Mouse (Mus musculus): ENCODE data around the gene Ankrd23. TPM values are rescaled to one million over a fixed set of nuclear protein-coding genes. Genes with fewer than 3 reads are reported as not detected.

The Ankrd23 gene
- polyA plus RNA-seq, 1 experiment from 2014 or later = 13.6 TPM

- ATAC-seq (replicated peaks; ENCODE audit: insufficient number of reproducible peaks, low FRiP score, low TSS enrichment) = peak; percentile 39
- Histone ChIP-seq H3K4me3 (ENCODE audit: low read depth, low read length) (peak within 1 kb of the TSS; percentile 85), H3K9me3 (replicated peaks; ENCODE audit: control insufficient read depth, low read length) (no peaks in the 10 kb centered on the region), H3K27me3 (ENCODE audit: control insufficient read depth, insufficient read depth, low read length) (no peaks in the 10 kb centered on the region), H3K9ac (ENCODE audit: low read depth, low read length) (peak within 1 kb of the TSS; percentile 98), H3K4me2 (peak within 1 kb of the TSS; percentile 93), H3K27ac (ENCODE audit: low read depth, low read length) (peak within 1 kb of the TSS; percentile 99), H3K4me1 (ENCODE audit: control insufficient read depth, insufficient read depth, low read length) (peaks cover 52% of the 10 kb centered on the region), H3K36me3 (ENCODE audit: control insufficient read depth, insufficient read depth, low read length) (peaks cover 17% of the 10 kb centered on the region)
- WGBS (ENCODE audit: insufficient replicate concordance) = 1% methylated on average over 68 of the region's 69 CpGs
These were observed 21.6 kb upstream of the Ankrd23 start, which contains the start of gene Sema4c for GRCm38 (mm10) chr1:36558031-36558993. Gene Sema4c (minus strand): TSS chr1:36558349.

DNA sequence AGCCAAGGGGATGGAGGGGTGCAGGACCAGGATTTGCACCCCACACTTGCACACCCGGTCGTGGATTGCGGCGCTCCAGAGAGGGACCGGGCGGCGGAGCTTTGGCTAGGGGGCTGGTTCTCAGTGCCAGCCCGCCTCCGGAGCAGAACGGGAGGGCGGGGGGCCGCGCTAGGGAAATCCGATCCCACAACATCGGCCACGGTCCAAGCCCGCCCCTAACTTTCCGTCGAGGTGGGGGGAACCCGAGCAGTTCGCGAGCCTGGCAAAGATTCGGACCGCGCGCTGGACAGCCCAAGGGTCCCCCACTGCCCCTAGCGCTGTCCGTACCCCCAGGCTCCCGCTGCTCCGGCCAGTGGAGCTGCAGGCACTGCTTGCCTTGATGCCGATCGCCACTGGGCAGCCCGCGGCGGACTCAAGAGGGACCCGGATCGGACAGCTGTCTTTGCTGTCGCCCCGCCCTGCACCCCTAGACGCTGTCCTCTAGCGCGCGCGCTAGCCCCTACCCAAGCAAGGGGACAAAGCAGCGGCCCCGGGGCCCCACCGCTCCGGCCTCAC is 20.9 kb upstream of the Ankrd23 start:
- peak overlapping the region; percentile 99 for H3K27ac ChIP-seq (ENCODE audit: low read depth, low read length)
- H3K27me3 ChIP-seq (ENCODE audit: control insufficient read depth, insufficient read depth, low read length) = no peaks in the 10 kb centered on the region
- H3K4me2 ChIP-seq = peak overlapping the region; percentile 93
- peaks cover 44% of the 10 kb centered on the region for H3K4me1 ChIP-seq (ENCODE audit: control insufficient read depth, insufficient read depth, low read length)
- H3K4me3 ChIP-seq (ENCODE audit: low read depth, low read length) = peak overlapping the region; percentile 85
- WGBS (ENCODE audit: insufficient replicate concordance) = under 1% methylated on average over 46 of the region's 48 CpGs
- H3K9ac ChIP-seq (ENCODE audit: low read depth, low read length) = peak overlapping the region; percentile 98
- no peaks in the 10 kb centered on the region for H3K9me3 ChIP-seq (replicated peaks; ENCODE audit: control insufficient read depth, low read length)
- H3K36me3 ChIP-seq (ENCODE audit: control insufficient read depth, insufficient read depth, low read length) = peaks cover 25% of the 10 kb centered on the region
- peak; percentile 69 for ATAC-seq (replicated peaks; ENCODE audit: insufficient number of reproducible peaks, low FRiP score, low TSS enrichment)

DNA sequence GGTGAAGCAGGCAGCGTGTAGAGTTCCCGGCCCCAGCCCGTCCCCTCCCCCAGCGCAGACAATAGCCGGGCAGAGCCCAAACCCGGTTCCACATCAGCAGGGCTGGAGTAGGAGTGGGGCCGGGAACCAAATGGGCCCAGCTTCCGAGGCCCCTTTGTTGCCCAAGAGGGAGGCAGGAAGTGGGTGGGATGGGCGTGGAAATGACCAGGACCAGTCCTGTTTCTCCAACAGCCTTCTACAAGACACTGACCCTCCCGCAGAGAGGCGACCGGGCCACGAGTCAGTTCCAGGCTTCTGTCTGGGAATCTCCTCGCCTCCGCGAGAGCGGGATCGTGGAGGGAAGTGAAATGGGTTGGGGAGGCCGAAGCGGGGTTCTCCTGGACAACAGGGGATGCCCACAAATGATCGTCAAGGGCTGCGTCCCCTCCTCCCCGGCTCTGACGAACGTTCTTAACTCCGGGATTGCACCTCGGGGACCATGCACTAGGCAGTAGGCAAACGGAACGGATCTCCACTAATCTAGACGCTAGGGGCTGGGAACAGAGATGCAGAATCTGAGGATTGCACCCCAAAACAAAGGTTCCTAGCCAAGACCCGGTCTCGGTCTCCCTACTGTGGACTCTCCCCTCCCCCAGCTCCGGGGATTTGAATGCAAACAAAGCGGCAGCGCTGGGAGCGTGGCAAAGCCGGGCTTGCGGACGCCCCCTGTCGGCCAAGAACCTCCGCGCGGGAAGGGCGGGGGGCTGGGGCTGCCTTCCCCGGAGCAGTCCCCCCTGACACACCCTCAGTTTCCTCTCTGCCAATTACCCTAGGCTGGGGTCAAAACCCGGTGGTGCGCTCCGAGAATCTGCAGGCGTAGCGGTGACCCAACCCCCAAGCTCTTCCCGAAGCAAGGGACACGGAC is 20.1 kb upstream of the Ankrd23 start:
- peak overlapping the region; percentile 93 for H3K4me2 ChIP-seq
- H3K4me1 ChIP-seq (ENCODE audit: control insufficient read depth, insufficient read depth, low read length) = peaks cover 37% of the 10 kb centered on the region
- H3K4me3 ChIP-seq (ENCODE audit: low read depth, low read length) = peak overlapping the region; percentile 85
- H3K36me3 ChIP-seq (ENCODE audit: control insufficient read depth, insufficient read depth, low read length) = peaks cover 31% of the 10 kb centered on the region
- H3K27me3 ChIP-seq (ENCODE audit: control insufficient read depth, insufficient read depth, low read length) = no peaks in the 10 kb centered on the region
- under 1% methylated on average over 52 of the region's 52 CpGs for WGBS (ENCODE audit: insufficient replicate concordance)
- H3K9ac ChIP-seq (ENCODE audit: low read depth, low read length) = peak overlapping the region; percentile 98
- no peaks in the 10 kb centered on the region for H3K9me3 ChIP-seq (replicated peaks; ENCODE audit: control insufficient read depth, low read length)
- H3K27ac ChIP-seq (ENCODE audit: low read depth, low read length) = peak overlapping the region; percentile 99
- peak; percentile 68 for ATAC-seq (replicated peaks; ENCODE audit: insufficient number of reproducible peaks, low FRiP score, low TSS enrichment)

GRCm38 (mm10) chr1:36555798-36556395 is 19.2 kb upstream of the Ankrd23 start:
- Histone ChIP-seq H3K9ac (ENCODE audit: low read depth, low read length) (peak overlapping the region; percentile 98), H3K4me3 (ENCODE audit: low read depth, low read length) (peak overlapping the region; percentile 85), H3K4me1 (ENCODE audit: control insufficient read depth, insufficient read depth, low read length) (peaks cover 32% of the 10 kb centered on the region), H3K36me3 (ENCODE audit: control insufficient read depth, insufficient read depth, low read length) (peaks cover 40% of the 10 kb centered on the region), H3K27me3 (ENCODE audit: control insufficient read depth, insufficient read depth, low read length) (no peaks in the 10 kb centered on the region), H3K9me3 (replicated peaks; ENCODE audit: control insufficient read depth, low read length) (no peaks in the 10 kb centered on the region), H3K27ac (ENCODE audit: low read depth, low read length) (peak overlapping the region; percentile 99), H3K4me2 (peak overlapping the region; percentile 93)
- no peak for ATAC-seq (replicated peaks; ENCODE audit: insufficient number of reproducible peaks, low FRiP score, low TSS enrichment)
- WGBS (ENCODE audit: insufficient replicate concordance) = 4% methylated on average over 8 of the region's 8 CpGs

DNA sequence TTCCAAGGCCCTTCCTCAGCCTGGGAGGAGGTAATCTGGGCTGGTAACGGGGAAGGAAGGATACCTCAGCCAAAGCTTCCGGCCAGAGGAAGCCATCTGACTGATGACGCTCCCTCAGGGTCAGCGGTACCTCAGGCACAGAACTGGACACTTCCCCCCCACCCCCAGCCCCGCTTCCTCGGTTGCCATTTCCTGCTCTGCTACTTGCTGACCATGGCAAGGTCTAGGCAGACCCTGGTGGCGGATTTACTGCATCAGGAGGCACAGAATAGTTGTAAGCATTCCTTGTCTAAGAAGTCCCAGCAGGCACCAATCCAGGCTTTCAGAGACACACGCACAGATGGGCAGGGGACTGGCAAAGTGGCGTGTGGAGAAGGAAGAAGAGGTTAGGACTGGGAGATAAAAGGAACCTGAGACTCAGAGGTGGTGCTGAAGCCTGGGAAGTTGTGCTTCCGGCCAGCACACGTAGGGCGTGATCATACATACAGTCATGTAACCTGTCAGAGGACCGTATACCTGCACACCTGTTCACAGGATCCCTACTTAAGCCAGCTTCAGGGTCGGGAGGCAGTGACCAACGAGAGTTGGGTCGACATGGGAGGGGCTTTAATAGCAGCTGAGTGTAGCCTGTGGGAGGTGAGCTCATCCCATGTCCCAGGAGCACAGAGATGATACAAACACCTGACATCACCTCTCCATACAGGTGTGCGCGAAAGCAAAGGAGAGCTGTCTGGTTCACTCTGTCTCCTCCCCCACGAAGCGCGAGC is 18.1 kb upstream of the Ankrd23 start:
- no peak for ATAC-seq (replicated peaks; ENCODE audit: insufficient number of reproducible peaks, low FRiP score, low TSS enrichment)
- peak overlapping the region; percentile 98; the same call in 1 of the 2 replicates for H3K9ac ChIP-seq (ENCODE audit: low read depth, low read length)
- peak overlapping the region; percentile 93 for H3K4me2 ChIP-seq
- no peaks in the 10 kb centered on the region for H3K9me3 ChIP-seq (replicated peaks; ENCODE audit: control insufficient read depth, low read length)
- WGBS (ENCODE audit: insufficient replicate concordance) = 73% methylated on average over 21 of the region's 21 CpGs
- peak overlapping the region; percentile 85 for H3K4me3 ChIP-seq (ENCODE audit: low read depth, low read length)
- H3K4me1 ChIP-seq (ENCODE audit: control insufficient read depth, insufficient read depth, low read length) = peaks cover 31% of the 10 kb centered on the region
- H3K36me3 ChIP-seq (ENCODE audit: control insufficient read depth, insufficient read depth, low read length) = peaks cover 50% of the 10 kb centered on the region
- H3K27ac ChIP-seq (ENCODE audit: low read depth, low read length) = peak overlapping the region; percentile 99; the same call in 1 of the 2 replicates
- H3K27me3 ChIP-seq (ENCODE audit: control insufficient read depth, insufficient read depth, low read length) = no peaks in the 10 kb centered on the region

DNA sequence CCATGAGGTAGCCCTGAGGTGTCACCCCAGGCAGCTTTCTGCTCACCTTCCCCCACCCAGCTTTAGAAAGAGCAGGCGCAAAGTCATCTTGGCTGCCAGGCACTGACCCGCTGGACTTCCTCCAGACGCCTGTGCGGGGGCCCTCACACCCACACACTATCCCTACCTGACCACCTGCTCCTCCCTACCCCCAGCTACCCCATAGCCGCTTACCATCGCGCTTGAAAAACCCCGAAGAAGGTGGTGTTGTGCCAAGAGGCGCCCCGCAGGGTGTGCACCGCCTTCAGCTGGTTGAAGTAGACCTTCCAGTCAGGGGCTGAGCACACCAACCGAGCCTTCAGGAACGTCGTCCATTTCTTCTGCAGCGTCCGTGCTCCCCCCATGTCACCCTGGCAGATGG is 15.8 kb upstream of the Ankrd23 start:
- ATAC-seq (replicated peaks; ENCODE audit: insufficient number of reproducible peaks, low FRiP score, low TSS enrichment) = no peak
- Histone ChIP-seq H3K4me3 (ENCODE audit: low read depth, low read length) (no peak overlapping the region), H3K27me3 (ENCODE audit: control insufficient read depth, insufficient read depth, low read length) (no peaks in the 10 kb centered on the region), H3K9me3 (replicated peaks; ENCODE audit: control insufficient read depth, low read length) (no peaks in the 10 kb centered on the region), H3K9ac (ENCODE audit: low read depth, low read length) (no peak overlapping the region), H3K27ac (ENCODE audit: low read depth, low read length) (no peak overlapping the region), H3K4me2 (no peak overlapping the region), H3K36me3 (ENCODE audit: control insufficient read depth, insufficient read depth, low read length) (peaks cover 60% of the 10 kb centered on the region), H3K4me1 (ENCODE audit: control insufficient read depth, insufficient read depth, low read length) (peaks cover 29% of the 10 kb centered on the region)
- 88% methylated on average over 16 of the region's 16 CpGs for WGBS (ENCODE audit: insufficient replicate concordance)

GRCm38 (mm10) chr1:36551904-36552303 is 15.2 kb upstream of the Ankrd23 start:
- Histone ChIP-seq H3K9ac (ENCODE audit: low read depth, low read length) (no peak overlapping the region), H3K4me3 (ENCODE audit: low read depth, low read length) (no peak overlapping the region), H3K4me2 (no peak overlapping the region), H3K27me3 (ENCODE audit: control insufficient read depth, insufficient read depth, low read length) (no peaks in the 10 kb centered on the region), H3K4me1 (ENCODE audit: control insufficient read depth, insufficient read depth, low read length) (peaks cover 30% of the 10 kb centered on the region), H3K36me3 (ENCODE audit: control insufficient read depth, insufficient read depth, low read length) (peaks cover 60% of the 10 kb centered on the region), H3K9me3 (replicated peaks; ENCODE audit: control insufficient read depth, low read length) (no peaks in the 10 kb centered on the region), H3K27ac (ENCODE audit: low read depth, low read length) (no peak overlapping the region)
- 84% methylated on average over 17 of the region's 17 CpGs for WGBS (ENCODE audit: insufficient replicate concordance)
- ATAC-seq (replicated peaks; ENCODE audit: insufficient number of reproducible peaks, low FRiP score, low TSS enrichment) = no peak

All from heart, embryonic 11.5 days (tissue).